Mouse (Mus musculus) lung, adult 2 months (tissue): ENCODE data around the gene Pdk2. TPM values are rescaled to one million over a fixed set of nuclear protein-coding genes. Genes with fewer than 3 reads are reported as not detected.

Source experiments
- DNase-seq: peaks from one replicate; pipeline ENCODE4 v3.0.0; 2022
- H3K4me1 ChIP-seq: fragments of 200-500 bp; 2 replicates; pipeline ENCODE4 v1.6.1; 2011; ENCODE audit warnings: low read length; ENCODE audit not compliant: control insufficient read depth, insufficient read depth
- H3K4me3 ChIP-seq: fragments of 200-500 bp; replicated peaks from 2 replicates; pipeline ENCODE3; 2011; ENCODE audit warnings: low read depth, mild to moderate bottlenecking, control low read depth, low read length; ENCODE audit errors: extremely low read depth
- CTCF ChIP-seq: fragments of 200-500 bp; IDR thresholded peaks from 2 replicates; pipeline ENCODE4 v1.5.1; 2011; ENCODE audit warnings: mild to moderate bottlenecking, low read length, control low read depth; ENCODE audit not compliant: insufficient read depth
- POLR2A ChIP-seq: fragments of 200-500 bp; IDR thresholded peaks from 2 replicates; pipeline ENCODE4 v1.6.1; 2011; ENCODE audit warnings: low read depth, mild to moderate bottlenecking, control low read depth, low read length, borderline replicate concordance; ENCODE audit errors: extremely low read depth
- WGBS: fragments of 180-500 bp; shearing (Covaris S2); methylation state at CpG from one replicate; pipeline ENCODE4 v1.1.7; 2018; 5-methylcytosine and 5-hydroxymethylcytosine counted together
- polyA plus RNA-seq: library from polyadenylated mRNA; depleted of rRNA; stranded (reverse); fragments of >200 nt; gene quantifications from 2 replicates; pipeline ENCODE4 v1.2.3, GENCODE M21; 2012

Pdk2 gene
- polyA plus RNA-seq, 1 experiment = 67.3 TPM

GRCm38 (mm10) chr11:94991641-94992479 lies 49.3 kb downstream of the Pdk2 start:
- TF ChIP-seq POLR2A = no peak
- no peak for TF ChIP-seq CTCF
- Histone ChIP-seq H3K4me1 (peaks cover 12% of the 10 kb centered on the region), H3K4me3 (peak overlapping the region; percentile 70)
- WGBS = under 1% methylated on average over 96 of the region's 99 CpGs
- DNase-seq = peak; percentile 71

- under 1% methylated on average over 52 of the region's 69 CpGs for whole genome bisulfite sequencing
- DNase-seq = peak; percentile 91
- TF ChIP-seq POLR2A = peak; percentile 69; the same call in 1 of the 2 replicates
- peak; percentile 43 for TF ChIP-seq CTCF
- peaks cover 11% of the 10 kb centered on the region for H3K4me1 ChIP-seq
- peak within 1 kb of the TSS; percentile 79 for H3K4me3 ChIP-seq
Observed at GRCm38 (mm10) chr11:94990749-94991577, 50.2 kb downstream of the Pdk2 start, which contains the start of gene Ppp1r9b. Gene Ppp1r9b (plus strand): TSS chr11:94991035.

GRCm38 (mm10) chr11:94990102-94990748 lies 50.9 kb downstream of the Pdk2 start:
- WGBS = 24% methylated on average over 6 of the region's 6 CpGs
- H3K4me1 ChIP-seq = peaks cover 10% of the 10 kb centered on the region

GRCm38 (mm10) chr11:94989562-94990017 lies 51.6 kb downstream of the Pdk2 start:
- under 1% methylated on average over 12 of the region's 12 CpGs for WGBS
- H3K4me1 ChIP-seq = peaks cover 8% of the 10 kb centered on the region

More at GRCm38 (mm10) chr11:94990102-94990748, 50.9 kb downstream of the Pdk2 start:
- TF ChIP-seq CTCF = no peak
- no peak for TF ChIP-seq POLR2A
- peak overlapping the region; percentile 79 for H3K4me3 ChIP-seq
- no peak for DNase-seq

GRCm38 (mm10) chr11:94988780-94989561 lies 52.2 kb downstream of the Pdk2 start:
- Histone ChIP-seq H3K4me1 (peaks cover 7% of the 10 kb centered on the region), H3K4me3 (peak overlapping the region; percentile 79)
- TF ChIP-seq CTCF (no peak), POLR2A (no peak)
- 19% methylated on average over 10 of the region's 10 CpGs for WGBS
- DNase-seq = no peak

More at GRCm38 (mm10) chr11:94989562-94990017, 51.6 kb downstream of the Pdk2 start:
- DNase-seq = peak; percentile 77
- peak overlapping the region; percentile 79 for H3K4me3 ChIP-seq
- TF ChIP-seq CTCF (no peak), POLR2A (peak; percentile 62; the same call in 1 of the 2 replicates)

GRCm38 (mm10) chr11:94987851-94988250 lies 53.3 kb downstream of the Pdk2 start:
- TF ChIP-seq CTCF = no peak
- TF ChIP-seq POLR2A = no peak
- DNase-seq = no peak
- 85% methylated on average over 8 of the region's 8 CpGs for WGBS

GRCm38 (mm10) chr11:94987341-94987740 lies 53.8 kb downstream of the Pdk2 start:
- no peak for DNase-seq
- WGBS = 35% methylated on average over 6 of the region's 6 CpGs
- no peak overlapping the region for H3K4me3 ChIP-seq
- H3K4me1 ChIP-seq = peaks cover 5% of the 10 kb centered on the region
- no peak for TF ChIP-seq POLR2A
- no peak for TF ChIP-seq CTCF

More at GRCm38 (mm10) chr11:94987851-94988250, 53.3 kb downstream of the Pdk2 start:
- H3K4me1 ChIP-seq = peaks cover 5% of the 10 kb centered on the region
- no peak overlapping the region for H3K4me3 ChIP-seq

- Histone ChIP-seq H3K4me1 (peaks cover 5% of the 10 kb centered on the region), H3K4me3 (no peak overlapping the region)
- TF ChIP-seq POLR2A (no peak), CTCF (no peak)
- WGBS = 53% methylated on average over 2 of the region's 2 CpGs
- no peak for DNase-seq
Observed at GRCm38 (mm10) chr11:94986435-94986834, 54.7 kb downstream of the Pdk2 start.
